Mouse (Mus musculus): ENCODE results near the gene Nxnl2. TPM values are rescaled to one million over a fixed set of nuclear protein-coding genes. Genes with fewer than 3 reads are reported as not detected.
"Not testable (repeated sequence)": the region's sequence is repeated elsewhere in the genome, so short reads cannot be mapped to it uniquely, and the experiment has no call there.

The Nxnl2 gene
- polyA plus RNA-seq, 1 experiment from 2014 or later, result 2.5 TPM

GRCm38 (mm10) chr13:51182236-51182635 is 11.4 kb downstream of the Nxnl2 start:
- Histone ChIP-seq H3K27me3 (no peaks in the 10 kb centered on the region), H3K4me3 (replicated peaks) (no peak overlapping the region), H3K9ac (no peak overlapping the region), H3K4me1 (no peaks in the 10 kb centered on the region), H3K36me3 (no peaks in the 10 kb centered on the region), H3K4me2 (no peak overlapping the region), H3K9me3 (replicated peaks) (0 out of 2 replicates have a peak, but pooled peaks cover 4% of the 10 kb centered on the region), H3K27ac (no peak overlapping the region)
- WGBS, result 89% methylated on average over 7 of the region's 7 CpGs
- ATAC-seq (replicated peaks; ENCODE audit: low FRiP score), result no peak

GRCm38 (mm10) chr13:51184896-51185295 is 14.1 kb downstream of the Nxnl2 start:
- Histone ChIP-seq H3K27me3 (no peaks in the 10 kb centered on the region), H3K4me1 (no peaks in the 10 kb centered on the region), H3K36me3 (no peaks in the 10 kb centered on the region), H3K9ac (no peak overlapping the region), H3K27ac (no peak overlapping the region), H3K9me3 (replicated peaks) (0 out of 2 replicates have a peak, but pooled peaks cover 4% of the 10 kb centered on the region), H3K4me3 (replicated peaks) (no peak overlapping the region), H3K4me2 (no peak overlapping the region)
- ATAC-seq (replicated peaks; ENCODE audit: low FRiP score), result no peak
- 85% methylated on average over 3 of the region's 3 CpGs for WGBS

- Histone ChIP-seq H3K9me3 (replicated peaks) (0 out of 2 replicates have a peak, but pooled peaks cover 4% of the 10 kb centered on the region), H3K4me2 (no peak overlapping the region), H3K4me3 (replicated peaks) (no peak overlapping the region), H3K27ac (no peak overlapping the region), H3K9ac (no peak overlapping the region), H3K27me3 (peaks cover 5% of the 10 kb centered on the region; the same call in 1 of the 2 replicates), H3K36me3 (no peaks in the 10 kb centered on the region), H3K4me1 (no peaks in the 10 kb centered on the region)
- ATAC-seq (replicated peaks; ENCODE audit: low FRiP score), result no peak
- 71% methylated on average over 3 of the region's 3 CpGs for WGBS
Observed at GRCm38 (mm10) chr13:51190336-51190735, 19.5 kb downstream of the Nxnl2 start.

GRCm38 (mm10) chr13:51191416-51192140 is 20.8 kb downstream of the Nxnl2 start:
- no peak overlapping the region for H3K9ac ChIP-seq
- no peak overlapping the region for H3K27ac ChIP-seq
- H3K4me2 ChIP-seq, result no peak overlapping the region
- H3K4me1 ChIP-seq, result no peaks in the 10 kb centered on the region
- no peak for ATAC-seq (replicated peaks; ENCODE audit: low FRiP score)
- peaks cover 9% of the 10 kb centered on the region; the same call in 1 of the 2 replicates for H3K27me3 ChIP-seq
- no peaks in the 10 kb centered on the region for H3K36me3 ChIP-seq
- no peaks in the 10 kb centered on the region for H3K9me3 ChIP-seq (replicated peaks)
- WGBS, result 62% methylated on average over 6 of the region's 6 CpGs
- H3K4me3 ChIP-seq (replicated peaks), result no peak overlapping the region

- H3K36me3 ChIP-seq, result no peaks in the 10 kb centered on the region
- ATAC-seq (replicated peaks; ENCODE audit: low FRiP score), result no peak
- no peaks in the 10 kb centered on the region for H3K9me3 ChIP-seq (replicated peaks)
- WGBS, result 88% methylated on average over 15 of the region's 15 CpGs
- H3K4me2 ChIP-seq, result no peak overlapping the region
- no peak overlapping the region for H3K4me3 ChIP-seq (replicated peaks)
- H3K27ac ChIP-seq, result peak overlapping the region; percentile 32; the same call in 1 of the 2 replicates
- H3K27me3 ChIP-seq, result peaks cover 9% of the 10 kb centered on the region; the same call in 1 of the 2 replicates
- H3K9ac ChIP-seq, result no peak overlapping the region
- H3K4me1 ChIP-seq, result peaks cover 14% of the 10 kb centered on the region
Observed at GRCm38 (mm10) chr13:51193893-51194292, 23.1 kb downstream of the Nxnl2 start.

- H3K9me3 ChIP-seq (replicated peaks), result no peaks in the 10 kb centered on the region
- no peak overlapping the region for H3K9ac ChIP-seq
- WGBS, result 47% methylated on average over 3 of the region's 3 CpGs
- H3K4me2 ChIP-seq, result no peak overlapping the region
- H3K4me3 ChIP-seq (replicated peaks), result no peak overlapping the region
- no peaks in the 10 kb centered on the region for H3K36me3 ChIP-seq
- peak overlapping the region; percentile 73 for H3K27ac ChIP-seq
- H3K27me3 ChIP-seq, result peaks cover 24% of the 10 kb centered on the region
- peaks cover 14% of the 10 kb centered on the region for H3K4me1 ChIP-seq
- no peak for ATAC-seq (replicated peaks; ENCODE audit: low FRiP score)
Observed at GRCm38 (mm10) chr13:51197699-51198098, 26.9 kb downstream of the Nxnl2 start.

GRCm38 (mm10) chr13:51198186-51198585 is 27.4 kb downstream of the Nxnl2 start:
- H3K27me3 ChIP-seq, result peaks cover 24% of the 10 kb centered on the region
- peak; percentile 79 for ATAC-seq (replicated peaks; ENCODE audit: low FRiP score)
- H3K9me3 ChIP-seq (replicated peaks), result no peaks in the 10 kb centered on the region
- no peak overlapping the region for H3K4me3 ChIP-seq (replicated peaks)
- H3K27ac ChIP-seq, result peak overlapping the region; percentile 73
- H3K4me2 ChIP-seq, result no peak overlapping the region
- H3K4me1 ChIP-seq, result peaks cover 16% of the 10 kb centered on the region
- H3K9ac ChIP-seq, result no peak overlapping the region
- no peaks in the 10 kb centered on the region for H3K36me3 ChIP-seq
- 15% methylated on average over 5 of the region's 5 CpGs for WGBS

GRCm38 (mm10) chr13:51201985-51202843 is 31.4 kb downstream of the Nxnl2 start:
- H3K36me3 ChIP-seq; H3K9ac ChIP-seq; H3K27ac ChIP-seq; H3K9me3 ChIP-seq (replicated peaks): not testable (repeated sequence)
- 0 out of 2 replicates have a peak, but pooled peaks have one; percentile 20 for ATAC-seq (replicated peaks; ENCODE audit: low FRiP score)
- peak overlapping the region; percentile 64 for H3K4me2 ChIP-seq
- H3K4me3 ChIP-seq (replicated peaks), result peak overlapping the region; percentile 36
- H3K27me3 ChIP-seq, result peaks cover 22% of the 10 kb centered on the region
- 50% methylated on average over 28 of the region's 36 CpGs for WGBS
- peaks cover 16% of the 10 kb centered on the region for H3K4me1 ChIP-seq

- not testable (repeated sequence) for H3K9me3 ChIP-seq (replicated peaks); H3K36me3 ChIP-seq; H3K9ac ChIP-seq; H3K27ac ChIP-seq
- Histone ChIP-seq H3K4me3 (replicated peaks) (peak overlapping the region; percentile 36), H3K27me3 (peaks cover 22% of the 10 kb centered on the region), H3K4me2 (peak overlapping the region; percentile 64), H3K4me1 (peaks cover 11% of the 10 kb centered on the region)
- ATAC-seq (replicated peaks; ENCODE audit: low FRiP score), result 0 out of 2 replicates have a peak, but pooled peaks have one; percentile 26
- 4% methylated on average over 28 of the region's 28 CpGs for WGBS
Observed at GRCm38 (mm10) chr13:51202844-51203173, 32.0 kb downstream of the Nxnl2 start.

GRCm38 (mm10) chr13:51203467-51203866 is 32.6 kb downstream of the Nxnl2 start:
- no peak for ATAC-seq (replicated peaks; ENCODE audit: low FRiP score)
- no peak overlapping the region for H3K4me3 ChIP-seq (replicated peaks)
- no peak overlapping the region for H3K27ac ChIP-seq
- H3K9ac ChIP-seq, result no peak overlapping the region
- WGBS, result 77% methylated on average over 8 of the region's 8 CpGs
- no peaks in the 10 kb centered on the region for H3K9me3 ChIP-seq (replicated peaks)
- H3K36me3 ChIP-seq, result no peaks in the 10 kb centered on the region
- peaks cover 4% of the 10 kb centered on the region for H3K4me1 ChIP-seq
- no peak overlapping the region for H3K4me2 ChIP-seq
- peaks cover 22% of the 10 kb centered on the region for H3K27me3 ChIP-seq

- H3K4me2 ChIP-seq, result not testable (repeated sequence)
- 85% methylated on average over 11 of the region's 11 CpGs for WGBS
Observed at GRCm38 (mm10) chr13:51204081-51204480, 33.3 kb downstream of the Nxnl2 start.

GRCm38 (mm10) chr13:51207965-51208364 is 37.1 kb downstream of the Nxnl2 start:
- H3K9me3 ChIP-seq (replicated peaks), result no peaks in the 10 kb centered on the region
- no peak overlapping the region for H3K4me2 ChIP-seq
- 0 out of 2 replicates have a peak, but pooled peaks cover 10% of the 10 kb centered on the region for H3K27me3 ChIP-seq
- H3K27ac ChIP-seq, result no peak overlapping the region
- H3K4me1 ChIP-seq, result peaks cover 8% of the 10 kb centered on the region; the same call in 1 of the 2 replicates
- no peaks in the 10 kb centered on the region for H3K36me3 ChIP-seq
- no peak overlapping the region for H3K9ac ChIP-seq
- H3K4me3 ChIP-seq (replicated peaks), result no peak overlapping the region
- 72% methylated on average over 12 of the region's 12 CpGs for WGBS
- 0 out of 2 replicates have a peak, but pooled peaks have one; percentile 12 for ATAC-seq (replicated peaks; ENCODE audit: low FRiP score)

More at GRCm38 (mm10) chr13:51204081-51204480, 33.3 kb downstream of the Nxnl2 start:
- H3K4me1 ChIP-seq; ATAC-seq (replicated peaks; ENCODE audit: low FRiP score); H3K36me3 ChIP-seq; H3K27ac ChIP-seq; H3K9ac ChIP-seq; H3K4me3 ChIP-seq (replicated peaks); H3K9me3 ChIP-seq (replicated peaks): not testable (repeated sequence)
- peaks cover 22% of the 10 kb centered on the region for H3K27me3 ChIP-seq

Measured in kidney, embryonic 15.5 days (tissue).